Mouse (Mus musculus) v-Abl transformed pro-B cells (cell line): ENCODE measurements around the gene Ube2q1.

Source experiments
- in situ Hi-C, 2 experiments: fragments of 400-800 bp; cut with MboI; formaldehyde crosslinking; loops; one replicate each; pipeline ENCODE4 v1.15.1; 2025; ENCODE audit not compliant: unreplicated experiment in 2 of 2

Ube2q1 gene

GRCm38 (mm10) chr3:89772968-89773709, at the start of gene Ube2q1:
Ube2q1 (plus strand) TSS chr3:89773616.
- in situ Hi-C loops = loop anchor here (5.0 to 25.0 kb wide), 4 partner anchors 41 to 528 kb away; partner anchors contain the start of genes Adam15 (in 2 of the 2), Efna4 (in 2 of the 2), Kcnn3 (in 1 of the 2) and Krtcap2 (in 1 of the 2)

GRCm38 (mm10) chr3:89727028-89727427, 46.4 kb upstream of the Ube2q1 start:
- in situ Hi-C loops = no loop called here

DNA sequence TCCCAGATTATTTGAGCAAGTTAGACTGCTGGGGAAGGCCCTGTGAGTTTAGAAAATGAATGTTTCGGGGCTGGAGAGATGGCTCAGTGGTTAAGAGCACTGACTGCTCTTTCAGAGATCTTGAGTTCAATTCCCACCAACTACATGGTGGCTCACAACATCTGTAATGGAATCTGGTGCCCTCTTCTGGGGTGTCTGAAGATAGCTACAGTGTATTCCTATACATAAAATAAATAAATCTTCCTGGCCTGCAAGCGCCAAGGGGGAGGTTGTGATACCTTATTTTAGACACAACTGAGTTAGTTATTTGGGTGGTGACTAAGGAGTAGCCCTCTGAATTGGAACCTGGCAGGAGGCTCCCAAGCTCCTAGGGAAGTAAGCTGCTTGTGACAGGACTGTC, 44.6 kb upstream of the Ube2q1 start:
- in situ Hi-C loops = no loop called here

GRCm38 (mm10) chr3:89730350-89731331, 42.8 kb upstream of the Ube2q1 start:
- in situ Hi-C loops = loop anchor here (5.0 kb wide), 2 partner anchors 37 to 42 kb away; partner anchors contain the start of gene Ube2q1 (in 1 of the 2)

DNA sequence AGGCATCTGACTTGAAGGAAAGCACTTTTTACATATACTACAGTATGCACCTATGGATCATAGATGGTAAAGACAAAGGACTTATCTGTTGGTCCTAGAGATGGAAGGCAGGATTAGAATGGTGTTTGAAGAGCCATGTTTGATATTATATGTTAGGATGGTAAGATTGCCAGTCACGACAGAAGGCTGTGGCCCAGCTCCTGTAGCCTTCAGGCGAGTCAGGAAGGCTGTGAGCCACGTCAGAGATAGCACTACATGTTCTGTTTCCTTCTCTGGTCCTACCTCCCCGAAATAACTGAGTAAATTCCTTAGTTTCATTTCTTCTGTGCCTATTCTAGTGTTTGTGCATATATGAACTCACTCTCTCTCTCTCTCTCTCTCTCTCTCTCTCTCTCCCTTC, 41.3 kb upstream of the Ube2q1 start:
- in situ Hi-C loops = loop anchor here (5.0 kb wide), 2 partner anchors 35 to 40 kb away; partner anchors contain the start of gene Ube2q1 (in 1 of the 2)

DNA sequence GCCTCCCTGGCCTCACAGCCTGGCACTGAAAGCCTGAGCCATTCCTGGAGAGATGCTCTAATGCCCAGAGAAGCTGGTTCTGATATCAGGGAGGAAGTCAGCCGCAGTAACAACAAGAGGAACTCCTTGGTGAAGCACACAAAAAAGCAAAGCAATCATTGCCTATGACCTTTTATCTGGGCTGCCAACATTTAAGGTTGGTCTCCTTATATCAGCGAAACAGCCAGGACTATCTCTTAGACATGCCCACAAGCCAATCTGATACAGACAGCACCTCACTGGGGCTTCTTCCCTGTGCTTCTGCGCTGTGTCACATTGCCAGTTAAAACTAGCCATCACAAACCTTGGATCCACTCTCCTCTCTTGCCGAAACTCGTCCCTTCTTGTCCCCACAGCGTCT, 34.9 kb upstream of the Ube2q1 start:
- in situ Hi-C loops = no loop called here

GRCm38 (mm10) chr3:89752307-89752706, 21.1 kb upstream of the Ube2q1 start:
- in situ Hi-C loops = loop anchor here (25.0 kb wide), 2 partner anchors 240 to 415 kb away; partner anchors contain the start of genes Adam15 (in 2 of the 2), Efna4 (in 2 of the 2) and Kcnn3 (in 1 of the 2)

DNA sequence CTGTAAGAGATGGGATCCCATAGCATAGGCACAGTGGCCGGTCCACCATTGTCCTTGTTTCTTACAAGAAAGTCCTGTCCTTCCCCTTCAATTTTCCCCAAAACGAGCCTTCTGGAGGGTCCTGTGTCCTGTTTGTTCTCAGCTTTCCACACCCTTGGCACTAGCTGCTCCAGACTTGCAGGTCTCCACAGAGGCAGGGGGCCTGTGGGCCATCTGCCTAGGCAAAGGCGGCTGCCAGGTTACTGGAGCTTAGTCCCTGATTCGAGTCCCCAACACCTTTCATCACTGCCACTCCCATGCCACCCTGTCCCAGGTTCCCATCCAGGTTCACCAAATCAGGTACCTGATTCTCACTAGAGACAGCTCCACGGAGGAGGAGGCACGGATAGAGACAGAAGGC, 18.1 kb upstream of the Ube2q1 start:
- in situ Hi-C loops = loop anchor here (25.0 kb wide), 2 partner anchors 243 to 418 kb away; partner anchors contain the start of genes Adam15 (in 2 of the 2), Efna4 (in 2 of the 2) and Kcnn3 (in 1 of the 2)

DNA sequence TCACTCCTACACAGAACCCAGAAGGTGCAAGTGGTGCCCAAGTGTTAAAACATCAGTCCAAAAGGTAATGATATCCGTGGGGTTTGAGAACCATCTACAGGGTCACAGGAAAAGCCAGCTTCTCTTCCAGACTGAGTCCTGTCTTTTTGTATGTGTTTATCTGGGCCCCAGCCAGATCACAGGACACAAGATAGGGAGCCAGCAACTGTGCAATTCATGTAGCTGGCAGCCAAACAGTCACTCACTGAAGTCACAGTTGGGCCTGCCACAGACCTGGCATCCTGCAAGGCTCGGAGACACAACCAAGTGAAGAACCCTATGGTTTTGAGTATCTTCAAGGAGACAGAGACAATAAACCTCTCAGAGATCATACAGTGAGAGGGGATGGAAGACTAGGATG, 15.6 kb upstream of the Ube2q1 start:
- in situ Hi-C loops = loop anchor here (25.0 kb wide), 2 partner anchors 246 to 421 kb away; partner anchors contain the start of genes Adam15 (in 2 of the 2), Efna4 (in 2 of the 2) and Kcnn3 (in 1 of the 2)

GRCm38 (mm10) chr3:89759786-89760185, 13.6 kb upstream of the Ube2q1 start:
- in situ Hi-C loops = loop anchor here (10.0 to 25.0 kb wide), 3 partner anchors 245 to 422 kb away; partner anchors contain the start of genes Adam15 (in 2 of the 2), Efna4 (in 2 of the 2) and Kcnn3 (in 1 of the 2)

GRCm38 (mm10) chr3:89764119-89764724, 9.2 kb upstream of the Ube2q1 start, which contains the start of gene Chrnb2:
Chrnb2 (minus strand) TSS chr3:89764632.
- in situ Hi-C loops = loop anchor here (10.0 to 25.0 kb wide), 3 partner anchors 249 to 427 kb away; partner anchors contain the start of genes Adam15 (in 2 of the 2), Efna4 (in 2 of the 2) and Kcnn3 (in 1 of the 2)

DNA sequence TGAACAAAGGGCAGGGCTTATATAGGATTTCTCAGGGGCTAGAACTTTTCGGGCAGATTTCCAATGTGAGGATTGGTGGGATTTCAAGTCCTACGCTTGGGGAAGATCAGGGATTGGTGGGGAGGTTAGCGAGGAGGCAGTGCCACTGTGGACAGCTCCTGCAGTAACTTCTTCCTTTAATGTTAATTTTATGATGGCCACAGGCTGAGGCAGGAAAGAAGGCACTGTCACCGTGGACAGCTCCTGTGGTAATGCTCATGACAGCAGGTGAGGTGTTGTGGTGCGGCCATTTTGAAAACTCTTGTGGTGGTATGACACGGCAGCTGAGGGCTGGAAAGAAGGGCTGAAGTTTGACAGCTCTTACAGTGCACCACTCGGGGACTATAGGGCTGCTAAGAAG, 3.8 kb upstream of the Ube2q1 start:
- in situ Hi-C loops = loop anchor here (5.0 to 25.0 kb wide), 4 partner anchors 37 to 432 kb away; partner anchors contain the start of genes Adam15 (in 2 of the 2), Efna4 (in 2 of the 2) and Kcnn3 (in 1 of the 2)

- in situ Hi-C loops = loop anchor here (5.0 to 25.0 kb wide), 4 partner anchors 38 to 526 kb away; partner anchors contain the start of genes Adam15 (in 2 of the 2), Efna4 (in 2 of the 2), Kcnn3 (in 1 of the 2) and Krtcap2 (in 1 of the 2)
These were observed 2.9 kb upstream of the Ube2q1 start for GRCm38 (mm10) chr3:89770425-89771002.

- in situ Hi-C loops = loop anchor here (5.0 to 25.0 kb wide), 4 partner anchors 40 to 528 kb away; partner anchors contain the start of genes Adam15 (in 2 of the 2), Efna4 (in 2 of the 2), Kcnn3 (in 1 of the 2) and Krtcap2 (in 1 of the 2)
These were observed 838 bp upstream of the Ube2q1 start for GRCm38 (mm10) chr3:89772588-89772967.

DNA sequence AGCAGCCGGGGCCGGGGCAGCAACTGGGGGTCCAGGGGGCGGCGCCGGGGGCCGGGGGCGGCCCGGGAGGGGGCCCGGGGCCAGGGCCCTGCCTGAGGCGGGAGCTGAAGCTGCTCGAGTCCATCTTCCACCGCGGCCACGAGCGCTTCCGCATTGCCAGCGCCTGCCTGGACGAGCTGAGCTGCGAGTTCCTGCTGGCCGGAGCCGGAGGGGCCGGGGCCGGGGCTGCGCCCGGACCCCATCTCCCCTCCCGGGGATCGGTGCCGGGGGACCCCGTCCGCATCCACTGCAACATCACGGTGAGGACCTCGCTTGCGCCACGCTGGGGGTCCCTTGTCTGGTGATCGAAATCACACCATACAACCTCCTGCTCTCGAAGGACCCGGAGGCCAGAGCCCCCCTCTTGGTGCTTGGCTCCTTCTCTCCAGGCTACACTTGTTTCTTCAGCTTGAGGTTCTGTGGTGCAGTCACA, 360 bp downstream of the Ube2q1 start:
- in situ Hi-C loops = loop anchor here (5.0 to 25.0 kb wide), 4 partner anchors 41 to 529 kb away; partner anchors contain the start of genes Adam15 (in 2 of the 2), Efna4 (in 2 of the 2), Kcnn3 (in 1 of the 2) and Krtcap2 (in 1 of the 2)

- in situ Hi-C loops = loop anchor here (5.0 to 25.0 kb wide), 4 partner anchors 42 to 530 kb away; partner anchors contain the start of genes Adam15 (in 2 of the 2), Efna4 (in 2 of the 2), Kcnn3 (in 1 of the 2) and Krtcap2 (in 1 of the 2)
These were observed 982 bp downstream of the Ube2q1 start for GRCm38 (mm10) chr3:89774236-89774960.

- in situ Hi-C loops = loop anchor here in 1 of 2 experiments (10.0 kb wide), 1 partner anchor 531 kb away; the partner anchor contains the start of genes Krtcap2 and Trim46
These were observed 2.6 kb downstream of the Ube2q1 start for GRCm38 (mm10) chr3:89776001-89776400.
